Comparison of ENCODE assay signal across 7 mouse cellular contexts in genomic region chr12:76954698-76955423, GRCm38 (mm10). TPM values are rescaled to one million over a fixed set of nuclear protein-coding genes. Genes with fewer than 3 reads are reported as not detected.
DNase-seq lines count a peak whose midpoint lies in the region.

No protein-coding gene starts in this region.

- DNase-seq in MN1 (ENCODE audit: low spot score), result peak; percentile 33
- peak; percentile 80 for DNase-seq in adrenal gland, postnatal 10 days
- peak; percentile 74 to 80 for DNase-seq in frontal cortex, adult 2 months (ENCODE audit: extremely low spot score in 1 of 2, low spot score in 1 of 2)
- peak; percentile 83 for DNase-seq in kidney, adult 11 months
- DNase-seq in left cerebral cortex, postnatal 25 days (ENCODE audit: low spot score in 2 of 2), result peak; percentile 57 to 86
- DNase-seq in right cerebral cortex, postnatal 14 days, result peak; percentile 37
- DNase-seq in thymus, postnatal 4 days, result no peak

- intact Hi-C loops in left cerebral cortex, postnatal 25 days (cut with DNase I), result no loop called here

RNA-seq across cellular contexts. Expression of gene Max, which starts 7.1 kb away (rescaled TPM):
- 10 to 100 TPM; 56.7 to 61.6 TPM for total RNA-seq in adrenal gland, postnatal 10 days (2021)
- 51.5 and 66.9 TPM in 2 replicates for polyA plus RNA-seq in frontal cortex, adult 2 months (2012; rRNA removed)
- 10 to 100 TPM; 73.5 to 74.7 TPM for total RNA-seq in left cerebral cortex, postnatal 25 days (2021)
